Mouse (Mus musculus) hindbrain, embryonic 14.5 days (tissue): ENCODE data around the gene Hs3st6. TPM values are rescaled to one million over a fixed set of nuclear protein-coding genes. Genes with fewer than 3 reads are reported as not detected.

ENCODE experiments used
- polyA plus RNA-seq: library from polyadenylated mRNA; unstranded; fragments of >200 nt; fragmentation: Nextera tagmentation; extraction: Ambion mirVana; gene quantifications from 2 replicates; pipeline ENCODE4 v1.2.1, GENCODE M21; 2014

Gene Hs3st6
- polyA plus RNA-seq, 1 experiment from 2014 or later, result 0.36 TPM

Other genes starting within 250 kb of the Hs3st6 start
- gene Traf7, start 225.1 kb upstream of the Hs3st6 start, polyA plus RNA-seq, result 75.0 and 82.8 TPM in 2 replicates
- 4.2 and 5.6 TPM in 2 replicates for gene Rab26, start 218.8 kb upstream of the Hs3st6 start, polyA plus RNA-seq
- 28.4 and 30.4 TPM in 2 replicates for gene Pkd1, start 203.2 kb upstream of the Hs3st6 start, polyA plus RNA-seq
- 74.7 and 76.7 TPM in 2 replicates for gene Tsc2, start 120.4 kb upstream of the Hs3st6 start, polyA plus RNA-seq
- 7.8 and 8.2 TPM in 2 replicates for gene Nthl1, start 120.3 kb upstream of the Hs3st6 start, polyA plus RNA-seq
- 53.5 and 56.9 TPM in 2 replicates for gene Slc9a3r2, start 102.7 kb upstream of the Hs3st6 start, polyA plus RNA-seq
- 0.83 TPM in 1 of 2 replicates, not detected in the other for gene Npw, start 94.5 kb upstream of the Hs3st6 start, polyA plus RNA-seq
- 22.8 and 25.6 TPM in 2 replicates for gene Zfp598, start 83.3 kb upstream of the Hs3st6 start, polyA plus RNA-seq
- gene Syngr3, start 63.0 kb upstream of the Hs3st6 start, polyA plus RNA-seq, result 178 and 220 TPM in 2 replicates
- 35.2 and 43.4 TPM in 2 replicates for gene Gfer, start 56.8 kb upstream of the Hs3st6 start, polyA plus RNA-seq
- 1.9 and 2.4 TPM in 2 replicates for gene Noxo1, start 56.8 kb upstream of the Hs3st6 start, polyA plus RNA-seq
- 58.3 and 64.3 TPM in 2 replicates for gene Tbl3, start 45.3 kb upstream of the Hs3st6 start, polyA plus RNA-seq
- gene Rnf151, start 34.9 kb upstream of the Hs3st6 start, polyA plus RNA-seq, result not detected in 2 replicates
- 800 and 838 TPM in 2 replicates for gene Rps2, start 34.9 kb upstream of the Hs3st6 start, polyA plus RNA-seq
- 308 and 347 TPM in 2 replicates for gene Ndufb10, start 28.5 kb upstream of the Hs3st6 start, polyA plus RNA-seq
- gene Rpl3l, start 25.2 kb upstream of the Hs3st6 start, polyA plus RNA-seq, result 0.25 TPM in 1 of 2 replicates, not detected in the other
- gene Msrb1, start 16.3 kb upstream of the Hs3st6 start, polyA plus RNA-seq, result 20.5 and 22.4 TPM in 2 replicates
- not detected in 2 replicates for gene Meiob, start 51.3 kb downstream of the Hs3st6 start, polyA plus RNA-seq
- gene Hagh, start 87.2 kb downstream of the Hs3st6 start, polyA plus RNA-seq, result 71.5 and 73.0 TPM in 2 replicates
- gene Fahd1, start 97.4 kb downstream of the Hs3st6 start, polyA plus RNA-seq, result 22.4 and 23.3 TPM in 2 replicates
- 0.09 TPM in 1 of 2 replicates, not detected in the other for gene Igfals, start 113.0 kb downstream of the Hs3st6 start, polyA plus RNA-seq
- gene Nubp2, start 133.4 kb downstream of the Hs3st6 start, polyA plus RNA-seq, result 67.4 and 72.8 TPM in 2 replicates
- gene Spsb3, start 133.7 kb downstream of the Hs3st6 start, polyA plus RNA-seq, result 75.0 and 82.0 TPM in 2 replicates
- 22.7 and 23.7 TPM in 2 replicates for gene Eme2, start 142.1 kb downstream of the Hs3st6 start, polyA plus RNA-seq
- 72.9 and 82.6 TPM in 2 replicates for gene Mrps34, start 142.1 kb downstream of the Hs3st6 start, polyA plus RNA-seq
- 85.6 and 95.8 TPM in 2 replicates for gene Nme3, start 143.5 kb downstream of the Hs3st6 start, polyA plus RNA-seq
- gene Mapk8ip3, start 184.0 kb downstream of the Hs3st6 start, polyA plus RNA-seq, result 86.0 and 90.1 TPM in 2 replicates
- 58.2 and 60.6 TPM in 2 replicates for gene Jpt2, start 207.7 kb downstream of the Hs3st6 start, polyA plus RNA-seq